Mouse (Mus musculus) small intestine, adult 2 months (tissue): ENCODE data around the gene Asgr1. TPM values are rescaled to one million over a fixed set of nuclear protein-coding genes. Genes with fewer than 3 reads are reported as not detected.
A peak's percentile ranks its signal among the peaks of the same experiment; 100 is the strongest.

Experiments used
- H3K27ac ChIP-seq: fragments of 200-500 bp; 2 replicates; pipeline ENCODE4 v1.5.1; 2012; ENCODE audit warnings: low read depth, low read length, control low read depth, inconsistent platforms; ENCODE audit not compliant: insufficient read depth
- H3K27me3 ChIP-seq: fragments of 200-500 bp; 2 replicates; pipeline ENCODE4 v1.6.1; 2012; ENCODE audit warnings: mild to moderate bottlenecking, moderate library complexity, low read length, inconsistent platforms; ENCODE audit not compliant: control insufficient read depth, insufficient read depth
- H3K36me3 ChIP-seq: fragments of 200-500 bp; 2 replicates; pipeline ENCODE4 v1.6.1; 2012; ENCODE audit warnings: mild to moderate bottlenecking, low read length, control low read depth, inconsistent platforms; ENCODE audit not compliant: control insufficient read depth, insufficient read depth
- H3K4me1 ChIP-seq: fragments of 200-500 bp; 2 replicates; pipeline ENCODE4 v1.6.1; 2012; ENCODE audit warnings: low read length, inconsistent platforms, mixed read lengths; ENCODE audit not compliant: control insufficient read depth, insufficient read depth, insufficient read length
- H3K4me3 ChIP-seq: fragments of 200-500 bp; 2 replicates; pipeline ENCODE4 v1.5.1; 2012; ENCODE audit warnings: low read depth, mild to moderate bottlenecking, control low read depth, inconsistent platforms, low read length, moderate library complexity
- CTCF ChIP-seq: fragments of 200-500 bp; IDR thresholded peaks from 2 replicates; pipeline ENCODE4 v1.5.1; 2012; ENCODE audit warnings: low read depth, mild to moderate bottlenecking, control low read depth, inconsistent platforms, low read length, moderate library complexity, mixed read lengths; ENCODE audit not compliant: insufficient replicate concordance, insufficient read length; ENCODE audit errors: extremely low read depth
- POLR2A ChIP-seq: fragments of 200-500 bp; IDR thresholded peaks from 2 replicates; pipeline ENCODE4 v1.6.1; 2012; ENCODE audit warnings: low read depth, mild to moderate bottlenecking, control low read depth, inconsistent platforms, low read length, moderate library complexity
- WGBS: fragments of 180-500 bp; shearing (Covaris S2); methylation state at CpG from one replicate; pipeline ENCODE4 v1.1.7; 2018; 5-methylcytosine and 5-hydroxymethylcytosine counted together
- polyA plus RNA-seq: library from polyadenylated mRNA; depleted of rRNA; stranded (reverse); fragments of >200 nt; gene quantifications from 2 replicates; pipeline ENCODE4 v1.2.3, GENCODE M21; 2012

Gene Asgr1
- polyA plus RNA-seq, 1 experiment = not detected

DNA sequence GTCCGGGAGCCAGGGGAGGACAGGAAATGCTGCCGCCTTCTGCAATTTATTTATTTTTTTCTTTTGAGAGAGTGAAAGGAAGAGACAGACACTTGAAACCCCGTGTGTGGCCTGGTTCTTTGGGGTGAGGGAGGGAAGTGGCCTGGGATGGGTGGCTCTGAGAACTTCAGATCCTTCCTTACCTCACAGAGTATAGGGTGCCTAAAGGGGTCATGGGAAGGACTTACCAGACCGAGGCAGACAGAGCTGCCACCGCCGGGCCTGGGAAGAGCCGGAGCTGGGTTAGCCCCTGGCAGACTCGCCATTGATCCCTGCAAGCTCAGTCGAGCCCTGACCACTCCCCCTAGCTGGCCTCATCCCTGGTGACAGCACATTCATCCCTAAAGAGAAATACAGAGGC is 8.4 kb upstream of the Asgr1 start:
- no peak overlapping the region for H3K4me3 ChIP-seq
- H3K27ac ChIP-seq = no peak overlapping the region
- no peak for TF ChIP-seq CTCF
- H3K27me3 ChIP-seq = no peaks in the 10 kb centered on the region
- WGBS = 61% methylated on average over 9 of the region's 9 CpGs
- H3K4me1 ChIP-seq = no peaks in the 10 kb centered on the region
- H3K36me3 ChIP-seq = peaks cover 3% of the 10 kb centered on the region; the same call in 1 of the 2 replicates

DNA sequence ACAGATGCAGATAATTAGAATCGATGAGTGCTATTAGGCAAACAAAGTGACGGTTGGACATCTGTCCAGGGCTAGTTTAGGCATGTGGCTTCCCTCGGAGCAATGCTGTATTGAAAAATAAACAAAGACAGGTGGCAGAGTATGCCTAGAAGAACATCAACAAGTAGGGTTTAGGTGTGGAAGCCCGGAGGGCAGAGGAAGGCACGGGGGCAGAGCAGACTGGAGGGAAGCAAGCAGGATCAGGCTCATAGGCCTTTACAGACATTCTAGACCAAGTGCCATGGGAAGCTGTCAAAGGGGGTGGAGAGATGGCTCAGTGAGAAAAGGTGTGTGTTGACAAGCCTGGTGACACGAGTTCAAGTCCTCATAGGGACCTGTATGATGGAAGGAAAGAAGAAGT is 4.5 kb upstream of the Asgr1 start:
- no peak overlapping the region for H3K27ac ChIP-seq
- H3K27me3 ChIP-seq = no peaks in the 10 kb centered on the region
- WGBS = 54% methylated on average over 6 of the region's 6 CpGs
- TF ChIP-seq CTCF = no peak
- TF ChIP-seq POLR2A = no peak
- no peak overlapping the region for H3K4me3 ChIP-seq
- no peaks in the 10 kb centered on the region for H3K36me3 ChIP-seq
- H3K4me1 ChIP-seq = no peaks in the 10 kb centered on the region

DNA sequence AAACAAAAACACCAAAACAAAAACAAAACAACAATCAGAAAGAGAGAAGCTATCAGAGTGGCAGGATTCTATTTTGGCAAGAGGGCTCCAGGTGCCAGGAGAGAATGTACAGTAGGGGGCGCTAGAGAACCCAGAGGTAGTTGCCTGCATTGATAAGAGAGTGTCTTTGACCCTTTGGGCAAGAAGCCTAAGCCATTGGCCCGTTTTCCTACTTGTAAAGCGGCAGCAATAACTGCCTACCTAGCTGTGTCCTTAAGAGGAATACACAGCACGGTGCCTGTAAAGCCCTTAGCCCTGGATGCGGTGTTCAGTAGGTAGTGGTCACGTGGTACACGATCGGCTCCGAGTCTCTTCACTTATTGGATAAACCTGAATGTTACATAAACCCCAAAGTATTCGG is 4.1 kb upstream of the Asgr1 start:
- H3K27ac ChIP-seq = no peak overlapping the region
- H3K4me1 ChIP-seq = no peaks in the 10 kb centered on the region
- WGBS = 49% methylated on average over 10 of the region's 10 CpGs
- H3K4me3 ChIP-seq = no peak overlapping the region
- TF ChIP-seq POLR2A (no peak), CTCF (peak; percentile 42; the same call in 1 of the 2 replicates)
- no peaks in the 10 kb centered on the region for H3K36me3 ChIP-seq
- H3K27me3 ChIP-seq = no peaks in the 10 kb centered on the region

DNA sequence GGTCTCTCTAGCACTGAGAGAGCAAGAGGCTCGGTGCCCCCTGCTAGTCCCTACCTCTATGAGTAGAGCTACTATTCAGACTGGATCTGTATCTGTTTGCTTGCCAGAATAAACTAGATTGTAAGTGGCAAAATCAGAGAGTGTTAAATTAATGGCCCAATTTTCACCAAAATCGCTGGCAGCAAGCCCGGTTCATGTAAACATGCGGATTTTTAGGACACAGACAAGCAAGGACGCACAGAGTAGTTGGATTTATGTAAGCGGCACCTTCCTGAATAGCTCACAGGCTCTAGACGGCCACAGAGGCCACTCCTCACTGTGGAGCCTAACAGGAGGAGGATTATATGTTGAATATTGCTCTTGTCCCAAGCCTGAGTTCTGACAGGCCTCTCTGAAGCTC is 729 bp upstream of the Asgr1 start:
- H3K27ac ChIP-seq = no peak overlapping the region
- H3K4me3 ChIP-seq = no peak overlapping the region
- no peaks in the 10 kb centered on the region for H3K4me1 ChIP-seq
- TF ChIP-seq POLR2A = no peak
- no peak for TF ChIP-seq CTCF
- no peaks in the 10 kb centered on the region for H3K27me3 ChIP-seq
- H3K36me3 ChIP-seq = no peaks in the 10 kb centered on the region
- WGBS = 69% methylated on average over 7 of the region's 7 CpGs

DNA sequence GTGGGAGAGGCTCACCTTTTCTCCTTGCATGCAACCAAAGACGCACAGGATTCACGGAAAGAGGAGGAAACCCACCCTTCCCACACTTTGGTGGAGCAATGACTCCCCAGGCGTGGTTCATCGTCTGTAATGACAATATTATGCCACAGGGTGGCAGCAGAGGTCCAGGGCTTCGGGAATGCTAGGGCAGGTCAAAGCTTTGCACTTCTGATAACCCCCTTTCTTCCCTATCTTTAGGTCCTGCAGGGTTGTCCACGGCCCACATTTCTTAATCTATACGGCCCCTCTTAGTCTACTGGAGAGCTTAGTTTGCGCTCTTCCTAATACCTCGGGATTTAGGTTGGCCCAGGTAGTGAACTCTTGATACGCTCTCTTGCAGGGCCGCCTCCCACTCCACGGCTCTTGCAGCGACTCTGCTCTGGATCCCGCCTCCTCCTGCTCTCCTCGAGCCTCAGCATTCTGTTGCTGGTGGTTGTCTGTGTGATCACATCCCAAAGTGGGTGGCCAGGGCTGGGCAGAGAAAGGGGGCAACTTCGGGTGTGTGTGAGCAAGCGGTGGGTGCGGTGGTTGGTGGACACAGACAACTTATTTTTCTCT is 1.8 kb downstream of the Asgr1 start:
- TF ChIP-seq POLR2A (no peak), CTCF (peak; percentile 88; the same call in 1 of the 2 replicates)
- Histone ChIP-seq H3K4me3 (no peak overlapping the region), H3K27me3 (no peaks in the 10 kb centered on the region), H3K4me1 (peaks cover 2% of the 10 kb centered on the region; the same call in 1 of the 2 replicates), H3K36me3 (no peaks in the 10 kb centered on the region), H3K27ac (no peak overlapping the region)
- 23% methylated on average over 18 of the region's 18 CpGs for WGBS

DNA sequence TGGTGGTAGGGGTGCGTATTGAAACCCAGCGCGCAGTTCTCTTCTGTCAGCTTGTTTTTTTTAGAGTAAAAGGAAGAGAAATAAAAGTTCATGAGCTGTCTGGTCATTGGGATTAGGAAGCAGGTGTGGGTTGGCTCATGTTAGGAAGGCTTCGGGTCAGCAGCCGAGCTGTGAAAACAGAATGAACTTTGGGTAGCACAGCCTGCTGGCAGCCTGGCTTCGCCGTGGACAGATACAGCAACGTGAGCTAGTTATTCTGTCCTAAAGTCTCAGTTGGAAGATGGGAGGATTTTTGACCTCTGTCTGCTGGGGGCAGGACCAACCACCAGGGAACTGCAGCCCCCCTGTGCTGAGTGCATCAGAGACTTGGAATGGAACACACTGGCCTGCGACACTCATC is 3.9 kb downstream of the Asgr1 start:
- H3K27me3 ChIP-seq = no peaks in the 10 kb centered on the region
- 83% methylated on average over 9 of the region's 9 CpGs for WGBS
- H3K4me3 ChIP-seq = no peak overlapping the region
- H3K27ac ChIP-seq = no peak overlapping the region
- no peak for TF ChIP-seq POLR2A
- TF ChIP-seq CTCF = no peak
- peaks cover 2% of the 10 kb centered on the region for H3K4me1 ChIP-seq
- H3K36me3 ChIP-seq = no peaks in the 10 kb centered on the region

DNA sequence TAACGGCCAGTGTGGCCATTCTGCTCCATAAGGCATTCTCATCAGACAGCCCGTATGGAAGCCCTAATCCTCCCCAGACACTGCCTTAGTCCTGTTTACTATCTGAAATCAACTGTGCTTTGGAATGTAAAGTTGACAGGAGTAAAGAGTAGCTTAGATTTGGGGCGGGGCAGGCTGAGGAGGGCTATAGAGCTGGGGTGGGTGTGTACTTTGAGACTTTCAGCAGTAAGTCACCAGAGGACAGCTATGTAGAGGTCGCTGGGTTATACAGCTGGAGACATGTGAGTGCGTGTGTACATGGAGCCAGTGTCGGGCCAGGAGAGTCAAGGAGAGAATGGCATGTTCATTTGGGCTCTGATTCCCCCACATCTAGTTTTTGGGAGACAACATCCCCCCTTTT is 6.0 kb downstream of the Asgr1 start:
- H3K27me3 ChIP-seq = no peaks in the 10 kb centered on the region
- no peak overlapping the region for H3K4me3 ChIP-seq
- peaks cover 2% of the 10 kb centered on the region for H3K4me1 ChIP-seq
- 20% methylated on average over 6 of the region's 6 CpGs for whole genome bisulfite sequencing
- TF ChIP-seq POLR2A (no peak), CTCF (no peak)
- H3K36me3 ChIP-seq = no peaks in the 10 kb centered on the region
- H3K27ac ChIP-seq = no peak overlapping the region
